ENCODE assay signal across 16 mouse cellular contexts in the genomic region with DNA sequence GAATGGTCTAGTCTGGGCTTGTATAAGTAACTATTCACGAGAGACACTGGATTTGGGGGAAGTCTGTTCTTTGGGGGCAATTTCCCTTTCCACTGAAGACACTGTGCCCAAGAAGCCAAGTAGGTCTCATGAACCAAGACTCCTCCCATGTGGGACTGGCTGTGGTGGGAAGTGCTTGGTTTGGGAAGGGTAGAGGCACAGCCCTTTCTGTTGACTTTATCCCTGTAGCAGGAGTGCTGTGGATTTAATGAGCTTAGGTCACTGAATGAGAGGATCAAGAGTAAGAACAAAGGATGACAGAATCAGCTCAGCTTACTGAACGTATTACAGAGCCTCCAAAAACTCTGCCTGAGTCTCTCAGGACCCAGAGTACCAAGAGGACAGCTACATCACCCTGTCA.
"Had no signal": no experiment of that assay in that cellular context is flagged by ENCODE, and none has a peak within 500 bp of the region (broad histone marks: within the 10 kb centered on the region; RNA-seq: fewer than 3 reads in every experiment).

No protein-coding gene starts in this region.

- ATAC-seq: intestine, postnatal 0 days; liver, embryonic 12.5 days had no signal

- H3K9me3 ChIP-seq: limb, embryonic 10.5 days; limb, embryonic 13.5 days; liver, embryonic 12.5 days; liver, embryonic 15.5 days; neural tube, embryonic 12.5 days had no signal

- H3K9ac ChIP-seq: limb, embryonic 13.5 days; liver, embryonic 12.5 days; liver, embryonic 15.5 days; neural tube, embryonic 12.5 days had no signal

- DNase-seq: kidney, adult 2 months; kidney, postnatal 25 days; liver; lung, adult 18-20 months; lung, postnatal 4 days; midbrain, embryonic 14.5 days; thymus, adult 2 months; thymus, postnatal 25 days had no signal

- H3K4me3 ChIP-seq: layer of hippocampus, adult 2 months; limb, embryonic 10.5 days; limb, embryonic 13.5 days; liver, embryonic 12.5 days; liver, embryonic 15.5 days; neural tube, embryonic 12.5 days had no signal

- H3K27me3 ChIP-seq: limb, embryonic 13.5 days; liver, embryonic 12.5 days; liver, embryonic 15.5 days; neural tube, embryonic 12.5 days had no signal

- H3K4me2 ChIP-seq: limb, embryonic 13.5 days; liver, embryonic 12.5 days; liver, embryonic 15.5 days; neural tube, embryonic 12.5 days had no signal

- H3K4me1 ChIP-seq: liver, embryonic 15.5 days; neural tube, embryonic 12.5 days had no signal

- H3K27ac ChIP-seq: kidney, postnatal 0 days; layer of hippocampus, adult 2 months; limb, embryonic 10.5 days; limb, embryonic 13.5 days; liver, embryonic 12.5 days; liver, embryonic 15.5 days; neural tube, embryonic 12.5 days had no signal

- H3K36me3 ChIP-seq: limb, embryonic 10.5 days; limb, embryonic 13.5 days; liver, embryonic 12.5 days; liver, embryonic 15.5 days; neural tube, embryonic 12.5 days had no signal
